Mouse (Mus musculus) c-Kit-positive CD71-positive TER-119-negative erythroid progenitor cells, embryonic 14.5 days (primary cell): ENCODE measurements around the gene Mrtfa.

Source experiments
- DNase-seq: peaks from one replicate; pipeline ENCODE4 v3.0.0-alpha.2; 2013; ENCODE audit warnings: low read depth

Gene Mrtfa

DNA sequence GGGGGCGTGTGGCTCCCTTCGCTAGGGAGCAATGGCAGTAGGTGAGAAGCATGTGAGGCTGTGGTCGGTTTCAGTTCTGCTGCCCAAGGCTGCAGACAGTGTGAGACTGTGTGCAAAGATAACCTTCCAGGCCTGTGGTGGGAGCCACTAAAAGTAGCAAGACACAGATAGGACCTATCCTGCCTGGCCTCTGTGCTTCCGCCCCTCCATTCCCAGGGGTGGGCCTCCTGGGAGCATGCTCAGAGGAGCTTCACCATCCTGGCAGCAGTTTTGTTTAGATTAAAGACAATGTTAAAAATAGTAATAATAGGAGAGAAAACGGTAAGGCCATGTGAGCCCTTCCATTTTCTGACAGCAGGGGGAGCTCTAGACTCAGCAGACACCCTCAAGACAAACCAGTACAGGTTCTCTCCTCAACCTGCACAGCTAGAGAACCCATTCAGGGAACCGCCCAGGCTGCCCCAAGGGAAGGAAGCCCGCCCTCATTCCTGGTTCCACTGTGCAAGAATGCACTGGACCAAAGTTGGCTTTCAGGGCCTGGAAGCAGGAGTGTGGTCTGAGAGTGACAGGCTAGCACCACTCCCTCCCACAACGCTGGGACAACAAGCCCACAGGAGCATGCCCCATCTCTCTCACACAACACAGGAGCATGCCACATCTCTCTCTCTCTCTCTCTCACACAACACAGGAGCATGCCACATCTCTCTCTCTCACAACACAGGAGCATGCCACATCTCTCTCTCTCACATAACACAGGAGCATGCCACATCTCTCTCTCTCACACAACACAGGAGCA lies 163.0 kb downstream of the Mrtfa start:
- peak; percentile 87 for DNase-seq

DNA sequence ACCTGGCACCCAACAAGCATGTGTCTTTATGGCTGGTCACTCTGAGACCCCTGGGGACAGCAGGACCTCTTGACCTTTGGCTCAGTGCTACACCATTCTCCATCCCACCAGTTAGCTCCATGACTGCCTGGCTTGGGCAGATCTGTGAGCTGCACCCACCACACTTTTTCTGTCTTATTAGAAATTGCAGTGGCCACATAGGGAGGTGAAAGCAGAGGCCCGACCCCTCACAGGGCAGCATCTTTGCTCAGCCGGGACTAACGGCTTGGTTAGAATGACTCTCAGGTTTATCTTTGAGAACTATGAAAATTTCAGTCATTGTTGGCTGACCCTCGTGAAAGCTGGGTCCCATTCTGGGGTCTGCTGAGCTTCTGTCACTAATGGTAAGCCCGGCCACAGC lies 163.7 kb downstream of the Mrtfa start:
- DNase-seq, result no peak

GRCm38 (mm10) chr15:81023842-81024241 lies 166.7 kb downstream of the Mrtfa start:
- DNase-seq, result no peak

DNA sequence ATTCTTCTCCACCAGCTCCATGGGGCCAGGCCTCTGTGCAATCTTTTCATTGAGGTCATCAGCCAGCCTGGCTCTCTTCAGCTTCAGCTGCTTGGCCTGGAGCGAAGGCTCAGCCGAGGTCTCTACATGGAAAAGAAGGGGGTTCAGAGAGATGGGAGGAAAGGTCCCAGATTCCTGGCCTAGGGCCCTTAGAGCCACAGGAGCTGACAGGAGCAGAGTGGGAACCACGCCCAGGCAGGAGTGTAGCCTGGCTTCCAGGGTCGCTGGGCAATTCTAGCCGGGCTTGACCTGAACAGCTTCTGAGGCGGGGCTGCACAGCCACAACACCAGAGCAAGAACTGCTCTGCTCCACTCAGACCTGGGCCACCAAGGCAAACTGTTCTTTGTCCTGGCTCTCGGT lies 168.1 kb downstream of the Mrtfa start:
- DNase-seq, result no peak

GRCm38 (mm10) chr15:81021377-81021776 lies 169.2 kb downstream of the Mrtfa start:
- no peak for DNase-seq

- no peak for DNase-seq
Measured at GRCm38 (mm10) chr15:81017308-81017707, 173.2 kb downstream of the Mrtfa start.

DNA sequence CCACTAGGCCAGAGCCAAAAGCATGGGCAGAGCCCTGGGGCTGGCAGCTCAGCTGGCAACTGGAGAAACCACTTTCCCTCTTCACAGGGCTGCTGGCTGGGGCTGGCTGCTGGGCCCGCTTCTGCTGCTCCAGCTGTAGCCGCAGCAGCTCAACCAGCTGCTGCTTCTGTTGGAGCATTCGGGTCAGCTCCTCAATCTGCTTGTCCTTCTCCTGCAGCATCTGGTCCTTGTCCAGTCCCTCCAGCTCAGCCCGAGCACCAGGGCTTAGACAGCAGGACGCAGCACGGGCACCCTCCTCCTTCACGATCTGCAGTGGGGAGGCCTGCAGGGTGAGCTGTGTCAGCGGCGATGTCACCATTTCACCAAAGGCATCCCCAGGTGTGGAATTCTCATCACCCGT lies 174.1 kb downstream of the Mrtfa start:
- no peak for DNase-seq

- no peak for DNase-seq
Measured at GRCm38 (mm10) chr15:81015068-81015744, 175.4 kb downstream of the Mrtfa start.

DNA sequence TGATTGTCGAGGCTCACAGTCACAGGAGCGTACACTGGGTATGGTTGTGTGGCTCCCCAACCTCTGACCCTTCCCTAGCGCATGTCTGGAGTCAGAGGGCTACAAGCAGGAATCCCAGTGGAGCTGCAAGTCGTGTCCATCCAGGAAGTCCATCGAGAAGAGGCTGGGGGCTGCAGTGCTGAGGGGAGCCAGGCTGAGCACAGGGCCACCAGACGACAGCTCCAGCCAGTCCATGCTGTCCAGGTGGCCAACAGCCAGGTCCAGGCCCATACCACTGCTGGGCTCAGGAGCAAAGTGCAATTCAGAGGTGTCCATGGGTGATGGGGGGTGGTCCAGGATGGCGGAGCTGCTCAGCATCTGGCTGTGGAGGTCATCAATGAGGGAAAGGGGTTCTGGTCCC lies 177.4 kb downstream of the Mrtfa start:
- DNase-seq, result no peak

- no peak for DNase-seq
Measured at GRCm38 (mm10) chr15:81012359-81012758, 178.2 kb downstream of the Mrtfa start.

- DNase-seq, result no peak
Measured at GRCm38 (mm10) chr15:81011523-81011922, 179.0 kb downstream of the Mrtfa start.

DNA sequence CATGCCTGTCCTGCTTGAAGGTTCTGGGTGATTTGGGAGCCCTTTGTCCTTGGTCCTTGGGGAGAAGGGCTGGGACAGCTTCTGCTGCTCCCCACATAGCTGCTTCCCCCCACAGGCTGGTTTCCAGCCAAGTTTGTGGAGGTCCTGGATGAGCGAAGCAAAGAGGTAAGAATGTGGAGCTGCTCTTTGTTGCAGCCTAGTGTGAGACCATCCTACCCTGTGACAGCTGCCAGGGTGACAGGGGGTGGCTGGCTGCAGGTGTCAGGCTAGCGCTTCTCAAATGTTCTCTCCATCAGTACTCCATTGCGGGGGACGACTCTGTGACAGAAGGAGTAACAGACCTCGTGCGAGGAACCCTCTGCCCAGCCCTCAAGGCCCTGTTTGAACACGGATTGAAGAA lies 180.4 kb downstream of the Mrtfa start:
- DNase-seq, result no peak

- no peak for DNase-seq
Measured at GRCm38 (mm10) chr15:81008689-81009123, 181.9 kb downstream of the Mrtfa start.

GRCm38 (mm10) chr15:81007905-81008304 lies 182.7 kb downstream of the Mrtfa start:
- DNase-seq, result no peak

- no peak for DNase-seq
Measured at GRCm38 (mm10) chr15:81007339-81007738, 183.2 kb downstream of the Mrtfa start.

DNA sequence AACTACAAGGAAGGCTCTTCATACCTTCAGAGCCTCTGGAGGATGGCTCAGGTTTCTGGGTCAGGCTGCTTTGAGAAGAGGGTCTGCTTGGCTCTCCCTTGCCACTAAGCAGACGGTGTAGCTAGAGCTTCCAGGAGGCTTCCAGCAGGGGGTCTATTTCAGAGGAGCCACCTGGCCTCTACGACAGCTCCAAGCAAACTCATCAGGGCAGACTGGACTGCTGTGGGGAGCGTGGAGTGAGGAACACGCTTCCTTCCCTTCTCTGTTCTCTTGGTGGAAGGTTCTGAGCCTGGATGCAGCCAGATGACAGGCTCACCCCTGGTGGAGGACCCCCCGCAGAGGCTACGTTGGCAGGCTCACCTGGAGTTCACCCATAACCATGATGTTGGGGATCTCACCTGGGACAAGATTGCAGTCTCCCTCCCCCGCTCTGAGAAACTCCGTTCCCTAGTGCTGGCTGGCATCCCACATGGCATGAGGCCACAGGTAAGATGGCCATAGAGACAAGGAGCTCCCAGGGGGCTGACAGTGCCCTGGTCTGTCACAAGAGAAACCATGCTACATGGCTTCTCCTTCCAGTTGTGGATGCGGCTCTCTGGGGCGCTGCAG lies 184.3 kb downstream of the Mrtfa start:
- no peak for DNase-seq

DNA sequence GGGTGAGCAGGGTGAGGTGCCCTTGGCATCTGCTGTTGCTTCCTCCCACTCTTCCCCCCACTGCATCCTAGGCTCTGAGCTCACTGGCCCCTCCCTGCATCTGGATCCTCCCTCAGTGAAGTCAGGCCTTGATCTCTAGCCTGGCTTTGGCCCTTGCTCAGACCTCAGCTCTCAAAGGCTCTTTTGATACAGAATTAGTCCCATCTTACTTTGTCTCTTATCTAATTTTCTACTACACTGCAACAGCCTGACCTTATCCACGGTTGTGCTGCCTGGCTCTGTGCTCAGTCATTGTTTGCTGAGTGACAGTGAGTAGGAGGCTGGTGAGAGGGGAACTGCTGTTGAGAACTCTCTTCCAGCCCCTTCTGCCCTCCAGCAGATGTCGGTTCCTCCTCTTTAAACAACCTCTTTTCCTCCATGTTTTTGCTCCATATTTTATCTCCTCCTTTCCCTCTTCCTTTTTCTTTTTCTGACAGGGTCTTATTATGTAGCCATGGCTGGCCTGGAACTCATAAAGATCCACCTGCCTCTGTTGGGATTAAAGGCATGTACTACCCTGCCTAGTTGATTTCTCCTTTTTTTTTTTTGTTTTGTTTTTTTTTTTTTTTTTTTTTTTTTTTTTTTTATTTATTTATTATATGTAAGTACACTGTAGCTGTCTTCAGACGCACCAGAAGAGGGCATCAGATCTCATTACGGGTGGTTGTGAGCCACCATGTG lies 190.0 kb downstream of the Mrtfa start:
- no peak for DNase-seq

DNA sequence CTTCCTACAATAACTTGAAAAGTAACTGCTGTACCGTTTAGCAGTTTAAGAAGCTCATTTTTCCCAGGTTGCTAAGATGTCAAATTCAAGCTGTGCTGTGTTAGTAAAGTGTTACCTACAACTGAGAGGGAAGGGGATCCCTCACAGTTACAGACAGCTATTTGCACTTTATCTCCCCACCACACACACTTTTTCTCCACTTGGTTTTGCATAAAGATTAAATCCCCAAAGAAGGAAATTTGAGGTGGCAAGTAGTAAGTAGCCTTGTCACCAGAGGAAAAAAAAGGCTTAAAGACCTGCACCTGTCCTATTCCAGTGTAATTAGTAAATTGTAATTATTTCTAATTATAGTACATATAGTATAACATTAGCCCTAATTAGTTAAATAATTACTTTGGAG lies 193.5 kb downstream of the Mrtfa start:
- no peak for DNase-seq

DNA sequence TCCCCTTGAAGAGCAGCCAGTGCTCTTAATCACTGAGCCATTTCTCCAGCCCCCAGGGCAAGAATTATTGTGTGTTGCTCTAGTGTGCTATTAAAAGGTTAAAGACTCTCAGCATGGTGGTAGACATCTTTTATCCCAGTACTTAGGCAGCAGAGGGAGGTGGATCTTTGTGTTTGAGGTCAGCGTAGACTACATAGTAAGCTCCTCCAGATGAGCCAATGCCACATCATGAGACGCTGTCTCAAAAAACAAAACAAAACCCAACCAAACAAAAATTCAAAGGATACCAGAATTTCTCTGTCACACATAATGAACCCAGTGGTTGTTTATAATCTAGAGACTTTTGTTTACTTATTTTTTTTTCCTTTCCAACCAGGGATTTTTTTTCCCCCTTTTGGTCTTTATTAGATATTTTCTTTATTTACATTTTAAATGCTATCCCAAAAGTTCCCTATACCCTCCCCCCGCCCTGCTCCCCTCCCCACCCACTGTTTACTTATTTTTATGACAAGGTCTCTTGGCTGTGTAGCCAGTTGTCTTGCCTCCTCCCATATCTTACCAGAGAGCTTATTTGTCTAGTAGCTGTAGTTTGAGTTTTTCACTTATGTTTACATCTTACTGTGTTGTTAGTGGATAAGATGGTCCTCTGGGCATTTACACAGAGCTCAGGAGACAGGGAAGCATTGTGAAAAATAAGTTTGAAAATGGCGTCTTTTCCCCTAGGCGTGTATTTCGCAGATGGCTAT lies 194.3 kb downstream of the Mrtfa start:
- no peak for DNase-seq

- DNase-seq, result no peak
Measured at GRCm38 (mm10) chr15:80994959-80995358, 195.6 kb downstream of the Mrtfa start.

DNA sequence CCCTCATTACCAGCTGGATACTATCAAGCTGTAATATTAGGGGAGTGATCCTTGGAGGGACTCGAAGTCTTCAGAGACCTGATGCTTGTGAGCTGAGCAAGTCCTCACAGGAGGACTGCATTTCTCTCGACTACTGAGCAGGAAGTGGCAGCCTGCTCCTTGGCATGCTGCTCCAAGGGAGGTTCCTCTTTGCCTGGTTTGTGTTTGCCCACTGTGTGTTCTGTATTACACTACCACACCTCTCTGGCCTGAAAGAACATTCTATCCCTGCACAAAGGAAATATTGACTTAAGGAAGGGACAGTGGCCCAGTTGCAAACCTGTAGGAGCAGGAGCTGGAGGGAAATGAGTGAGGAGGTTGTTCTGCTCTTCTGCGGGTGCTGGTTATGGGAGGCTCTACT lies 200.8 kb downstream of the Mrtfa start:
- DNase-seq, result no peak

GRCm38 (mm10) chr15:80988331-80988730 lies 202.2 kb downstream of the Mrtfa start:
- DNase-seq, result no peak
